Mouse (Mus musculus): Measurements from ENCODE around the gene Ube2h. TPM values are rescaled to one million over a fixed set of nuclear protein-coding genes. Genes with fewer than 3 reads are reported as not detected.
"Not testable (repeated sequence)": the region's sequence is repeated elsewhere in the genome, so short reads cannot be mapped to it uniquely, and the experiment has no call there.

Gene Ube2h
- total RNA-seq, 2 experiments from 2014 or later, result 94.7 to 121 TPM

GRCm38 (mm10) chr6:30205180-30205538 lies 99.2 kb downstream of the Ube2h start:
- DNase-seq (ENCODE audit: low spot score in 2 of 2), result not testable (repeated sequence)

DNA sequence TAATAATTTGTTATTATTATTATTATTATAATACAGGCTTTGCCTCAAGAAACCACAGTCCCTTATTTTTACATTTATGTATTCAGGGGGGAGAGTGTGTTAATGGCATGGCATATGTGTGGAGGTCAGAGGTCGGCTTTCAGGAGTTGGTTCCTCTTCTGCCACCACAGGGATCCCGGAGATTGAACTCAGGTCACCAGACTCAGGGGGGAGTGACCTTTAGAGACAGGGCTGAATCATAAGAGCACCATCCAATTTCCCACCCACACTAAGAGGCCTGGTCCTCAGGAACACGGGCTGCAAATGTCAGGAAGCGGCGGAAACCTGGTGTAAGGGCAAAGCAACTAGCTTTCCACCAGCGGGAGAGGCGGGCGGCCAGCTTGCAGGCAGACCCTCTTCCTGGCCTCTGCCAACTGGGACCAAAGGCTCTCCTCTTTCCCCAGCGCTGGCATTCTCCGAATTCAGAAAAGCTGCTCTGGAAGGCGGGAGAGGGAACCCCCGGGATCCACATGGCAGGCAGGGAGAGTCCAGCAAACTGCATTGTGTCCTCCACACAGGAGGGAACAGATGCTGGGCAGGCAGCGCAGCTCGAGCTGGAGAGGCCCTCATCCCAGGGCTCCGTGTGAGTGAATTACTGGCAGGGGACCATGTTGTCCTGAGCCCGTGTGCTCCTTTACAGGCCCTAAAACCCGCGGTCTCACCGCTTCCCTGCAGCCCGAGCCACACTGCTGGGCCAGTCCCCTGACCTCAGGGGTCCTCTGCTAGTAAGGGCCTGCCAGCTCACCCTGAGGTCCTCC lies 99.8 kb downstream of the Ube2h start:
- no peak for DNase-seq (ENCODE audit: low spot score in 2 of 2)

- DNase-seq (ENCODE audit: low spot score in 2 of 2), result no peak
These were observed 108.2 kb downstream of the Ube2h start for GRCm38 (mm10) chr6:30196143-30196542.

DNA sequence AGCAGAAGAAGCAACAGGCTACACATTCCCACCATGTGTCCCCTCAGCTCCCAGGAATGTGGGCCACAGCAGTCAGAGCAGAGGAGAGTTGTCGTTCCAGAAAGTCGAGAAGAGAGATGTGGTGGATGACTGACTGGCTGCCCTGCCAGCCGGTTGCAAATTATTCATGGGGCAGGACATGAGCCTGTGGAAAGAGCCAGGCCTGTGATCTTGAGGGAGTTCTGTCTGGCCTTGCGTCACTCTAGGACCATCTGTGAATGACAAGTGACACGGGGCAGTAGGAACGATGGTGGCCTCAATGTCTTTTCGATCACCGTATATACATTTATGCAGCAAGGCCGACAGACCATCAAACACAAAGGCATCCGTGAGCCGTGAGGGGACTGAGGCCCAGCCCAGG lies 108.7 kb downstream of the Ube2h start:
- no peak for DNase-seq (ENCODE audit: low spot score in 2 of 2)

GRCm38 (mm10) chr6:30183624-30184023 lies 120.7 kb downstream of the Ube2h start:
- no peak for DNase-seq (ENCODE audit: low spot score in 2 of 2)

DNA sequence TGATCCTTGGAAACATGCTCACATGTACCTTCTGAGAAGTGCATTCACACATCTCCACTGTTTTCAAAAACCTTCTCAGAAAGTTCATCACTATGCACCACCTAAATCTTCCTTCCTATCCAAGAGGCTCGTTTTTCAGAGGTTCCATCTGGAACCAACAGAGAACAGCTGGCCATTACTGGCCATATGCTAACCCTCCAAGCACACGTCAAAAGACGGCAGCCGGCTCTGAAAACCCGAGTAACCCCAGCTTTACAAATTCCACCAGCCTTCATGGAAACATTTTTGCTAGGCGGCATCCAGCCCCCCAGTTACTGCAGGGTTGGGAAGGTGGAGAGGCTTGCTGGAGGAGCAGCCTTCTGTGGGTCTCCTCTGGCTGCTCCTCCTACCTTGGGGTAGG lies 122.3 kb downstream of the Ube2h start:
- no peak for DNase-seq (ENCODE audit: low spot score in 2 of 2)

DNA sequence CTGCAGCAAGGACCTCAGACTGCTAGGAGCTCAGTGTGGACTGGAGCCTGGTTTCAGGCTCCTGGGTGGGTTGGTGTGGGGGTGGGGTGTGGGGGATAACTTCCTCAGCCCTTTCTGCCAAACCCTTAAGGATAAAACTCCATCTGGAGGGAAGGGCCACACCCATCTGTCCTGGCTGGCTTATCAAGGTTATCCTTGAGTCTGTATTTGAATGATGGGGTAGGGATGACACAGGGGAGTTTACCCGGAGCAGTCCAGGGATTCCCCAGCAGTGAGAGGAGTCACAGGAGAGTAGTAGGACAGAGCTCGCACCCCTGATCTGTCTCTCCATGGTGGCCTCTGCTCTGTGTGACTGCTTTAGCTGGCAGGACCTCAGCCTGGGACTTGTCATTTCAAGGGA lies 124.0 kb downstream of the Ube2h start:
- no peak for DNase-seq (ENCODE audit: low spot score in 2 of 2)

- DNase-seq (ENCODE audit: low spot score in 2 of 2), result no peak
These were observed 125.3 kb downstream of the Ube2h start for GRCm38 (mm10) chr6:30179046-30179445.

- no peak for DNase-seq (ENCODE audit: low spot score in 2 of 2)
These were observed 126.2 kb downstream of the Ube2h start for GRCm38 (mm10) chr6:30178023-30178639.

- DNase-seq (ENCODE audit: low spot score in 2 of 2), result no peak
These were observed 127.0 kb downstream of the Ube2h start for GRCm38 (mm10) chr6:30177305-30177704.

- no peak for DNase-seq (ENCODE audit: low spot score in 2 of 2)
These were observed 127.8 kb downstream of the Ube2h start for GRCm38 (mm10) chr6:30176496-30176895.

GRCm38 (mm10) chr6:30175918-30176421 lies 128.4 kb downstream of the Ube2h start:
- DNase-seq (ENCODE audit: low spot score in 2 of 2), result no peak

DNA sequence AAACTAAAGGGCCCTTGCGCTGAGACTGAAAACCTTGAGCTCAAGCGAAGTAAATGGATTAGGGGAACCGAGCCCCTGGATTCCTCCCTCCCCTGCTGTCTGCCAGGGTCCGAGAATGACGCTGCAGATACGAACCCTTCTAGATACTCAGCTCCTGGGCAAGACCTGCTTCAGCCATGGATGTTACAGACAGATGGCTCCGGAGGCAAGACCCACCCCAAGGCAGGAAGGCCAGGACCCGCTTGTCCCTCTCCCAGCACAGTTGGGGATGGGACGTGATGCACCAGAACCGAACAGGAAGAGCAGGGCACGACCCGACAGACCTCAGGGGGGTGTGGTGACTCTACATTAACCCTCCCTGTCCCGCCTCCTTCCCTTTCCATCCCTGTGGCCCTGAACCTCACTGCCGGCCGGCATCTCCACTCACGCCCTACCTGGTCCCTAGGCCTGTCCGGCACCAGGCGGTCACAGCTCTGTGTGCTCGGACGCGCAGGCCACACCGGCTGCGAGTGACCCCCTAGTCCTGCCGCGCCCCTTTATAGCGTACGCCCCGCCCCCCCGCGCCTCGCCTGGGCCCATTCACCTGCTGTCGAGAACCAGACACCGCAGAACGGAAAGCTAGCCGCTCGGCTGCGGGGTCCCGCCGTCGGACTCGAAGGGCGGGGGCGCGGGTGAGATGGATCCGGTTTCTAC lies 129.0 kb downstream of the Ube2h start:
- DNase-seq (ENCODE audit: low spot score in 2 of 2), result no peak

GRCm38 (mm10) chr6:30174461-30175224 lies 129.7 kb downstream of the Ube2h start:
- DNase-seq (ENCODE audit: low spot score in 2 of 2), result no peak

GRCm38 (mm10) chr6:30173551-30174460 lies 130.5 kb downstream of the Ube2h start:
- peak; percentile 37 to 40 for DNase-seq (ENCODE audit: low spot score in 2 of 2)

- DNase-seq (ENCODE audit: low spot score in 2 of 2), result peak; percentile 44 to 65
These were observed 131.4 kb downstream of the Ube2h start for GRCm38 (mm10) chr6:30172820-30173550.

DNA sequence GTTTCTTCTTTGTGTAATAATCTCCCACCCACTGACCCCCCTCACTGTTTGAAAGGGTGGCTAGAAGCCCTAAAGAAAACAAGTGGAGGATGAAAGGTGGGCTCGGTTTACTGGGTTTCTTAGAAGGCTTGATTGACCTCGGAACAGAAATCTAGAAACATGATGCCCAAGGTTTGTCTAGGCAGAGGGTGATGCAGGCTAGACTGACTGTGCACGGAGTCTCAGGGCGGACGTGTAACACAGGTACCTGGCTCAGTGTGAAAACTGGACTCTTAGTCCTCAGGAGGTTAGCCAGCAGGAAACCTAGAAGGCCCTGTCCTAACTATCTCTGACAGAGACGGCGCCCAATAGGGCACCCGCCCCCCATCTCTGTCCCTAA lies 131.9 kb downstream of the Ube2h start:
- no peak for DNase-seq (ENCODE audit: low spot score in 2 of 2)

- DNase-seq (ENCODE audit: low spot score in 2 of 2), result no peak
These were observed 132.4 kb downstream of the Ube2h start for GRCm38 (mm10) chr6:30171967-30172366.

GRCm38 (mm10) chr6:30171226-30171625 lies 133.1 kb downstream of the Ube2h start:
- DNase-seq (ENCODE audit: low spot score in 2 of 2), result no peak
